11 mouse cellular contexts compared by ENCODE assay signal in genomic region chr12:28784864-28785263, GRCm38 (mm10). TPM values are rescaled to one million over a fixed set of nuclear protein-coding genes. Genes with fewer than 3 reads are reported as not detected.
DNase-seq lines count a peak whose midpoint lies in the region; ATAC-seq and TF ChIP-seq lines count a peak whose summit lies in the region.
"Had no signal": no experiment of that assay in that cellular context is flagged by ENCODE, and none has a peak within 500 bp of the region (broad histone marks: within the 10 kb centered on the region; RNA-seq: fewer than 3 reads in every experiment).

No protein-coding gene starts in this region.

- no peak for ATAC-seq in hindbrain, embryonic 16.5 days
- ATAC-seq in neural tube, embryonic 11.5 days (ENCODE audit: insufficient read depth, low FRiP score, low TSS enrichment) = no peak; the same call in 1 of the 2 replicates
- ATAC-seq in limb, embryonic 11.5 days (ENCODE audit: insufficient number of reproducible peaks, low FRiP score, low TSS enrichment, low read depth) = no peak
- no peak for ATAC-seq in intestine, embryonic 16.5 days

- TF ChIP-seq CTCF in cerebellum, adult 2 months (IDR thresholded peaks at IDR 0.05; ENCODE audit: borderline replicate concordance, insufficient read depth, low read depth, low read length) = no peak

- H3K27ac ChIP-seq in hindbrain, embryonic 10.5 days = peak overlapping the region; percentile 56; the same call in 1 of the 2 replicates
- no peak overlapping the region for H3K27ac ChIP-seq in hindbrain, embryonic 16.5 days (ENCODE audit: low read depth, low read length)
- no peak overlapping the region for H3K27ac ChIP-seq in neural tube, embryonic 11.5 days (ENCODE audit: low read depth, low read length)
- H3K27ac ChIP-seq in limb, embryonic 11.5 days (replicated peaks; ENCODE audit: low read depth, low read length) = no peak overlapping the region
- no peak overlapping the region for H3K27ac ChIP-seq in cerebellum, adult 2 months (ENCODE audit: insufficient read depth, low read length)
- H3K27ac ChIP-seq in intestine, embryonic 16.5 days (ENCODE audit: low read length) = no peak overlapping the region
- H3K27ac ChIP-seq: liver, embryonic 13.5 days had no signal

- peaks cover 60% of the 10 kb centered on the region for H3K4me1 ChIP-seq in hindbrain, embryonic 10.5 days (replicated peaks)
- peaks cover 10% of the 10 kb centered on the region for H3K4me1 ChIP-seq in hindbrain, embryonic 16.5 days (ENCODE audit: control insufficient read depth, insufficient read depth, low read depth, low read length)
- peaks cover 34% of the 10 kb centered on the region for H3K4me1 ChIP-seq in neural tube, embryonic 11.5 days (ENCODE audit: control insufficient read depth, insufficient read depth, low read length)
- H3K4me1 ChIP-seq in limb, embryonic 11.5 days (ENCODE audit: control insufficient read depth, insufficient read depth, low read length) = peaks cover 27% of the 10 kb centered on the region
- H3K4me1 ChIP-seq in cerebellum, adult 2 months (ENCODE audit: control insufficient read depth, insufficient read depth, low read length) = peaks cover 14% of the 10 kb centered on the region
- no peaks in the 10 kb centered on the region for H3K4me1 ChIP-seq in intestine, embryonic 16.5 days (ENCODE audit: control insufficient read depth, insufficient read depth, low read length)
- H3K4me1 ChIP-seq: liver, embryonic 13.5 days had no signal

- no peaks in the 10 kb centered on the region for H3K9me3 ChIP-seq in hindbrain, embryonic 10.5 days
- no peaks in the 10 kb centered on the region for H3K9me3 ChIP-seq in hindbrain, embryonic 16.5 days (ENCODE audit: control insufficient read depth, low read length)
- H3K9me3 ChIP-seq in neural tube, embryonic 11.5 days (ENCODE audit: control insufficient read depth, low read length) = no peaks in the 10 kb centered on the region
- no peaks in the 10 kb centered on the region for H3K9me3 ChIP-seq in limb, embryonic 11.5 days (ENCODE audit: control insufficient read depth, low read length)
- H3K9me3 ChIP-seq in intestine, embryonic 16.5 days (ENCODE audit: control insufficient read depth, low read length) = no peaks in the 10 kb centered on the region
- H3K9me3 ChIP-seq: G1E; liver, embryonic 13.5 days had no signal

- H3K4me3 ChIP-seq in hindbrain, embryonic 10.5 days = no peak overlapping the region
- H3K4me3 ChIP-seq in hindbrain, embryonic 16.5 days (ENCODE audit: low read length) = no peak overlapping the region
- H3K4me3 ChIP-seq in neural tube, embryonic 11.5 days (ENCODE audit: low read depth, low read length) = no peak overlapping the region
- no peak overlapping the region for H3K4me3 ChIP-seq in limb, embryonic 11.5 days (ENCODE audit: low read depth, low read length)
- H3K4me3 ChIP-seq in cerebellum, adult 2 months (replicated peaks; ENCODE audit: insufficient read depth, low read depth, low read length) = no peak overlapping the region
- H3K4me3 ChIP-seq in intestine, embryonic 16.5 days (ENCODE audit: low read length) = no peak overlapping the region
- H3K4me3 ChIP-seq: liver, embryonic 13.5 days had no signal

- no peaks in the 10 kb centered on the region for H3K36me3 ChIP-seq in hindbrain, embryonic 10.5 days
- H3K36me3 ChIP-seq in hindbrain, embryonic 16.5 days (ENCODE audit: control insufficient read depth, insufficient read depth, low read length) = no peaks in the 10 kb centered on the region
- H3K36me3 ChIP-seq in neural tube, embryonic 11.5 days (ENCODE audit: control insufficient read depth, insufficient read depth, low read length) = no peaks in the 10 kb centered on the region
- H3K36me3 ChIP-seq in limb, embryonic 11.5 days (ENCODE audit: control insufficient read depth, insufficient read depth, low read length) = no peaks in the 10 kb centered on the region
- no peaks in the 10 kb centered on the region for H3K36me3 ChIP-seq in intestine, embryonic 16.5 days (ENCODE audit: control insufficient read depth, insufficient read depth, low read length)
- H3K36me3 ChIP-seq: liver, embryonic 13.5 days had no signal

- TF ChIP-seq POLR2A in cerebellum, adult 2 months (IDR thresholded peaks at IDR 0.05; ENCODE audit: borderline replicate concordance, insufficient read depth, low read length) = no peak

- no peak overlapping the region for H3K9ac ChIP-seq in hindbrain, embryonic 16.5 days (ENCODE audit: low read depth, low read length)
- H3K9ac ChIP-seq in neural tube, embryonic 11.5 days (ENCODE audit: low read length) = no peak overlapping the region
- H3K9ac ChIP-seq in limb, embryonic 11.5 days (ENCODE audit: low read length) = no peak overlapping the region
- no peak overlapping the region for H3K9ac ChIP-seq in intestine, embryonic 16.5 days (ENCODE audit: low read depth, low read length)
- H3K9ac ChIP-seq: forebrain, postnatal 0 days; liver, embryonic 13.5 days had no signal

- no peaks in the 10 kb centered on the region for H3K27me3 ChIP-seq in hindbrain, embryonic 10.5 days (ENCODE audit: insufficient read depth, poor library complexity, severe bottlenecking)
- no peaks in the 10 kb centered on the region for H3K27me3 ChIP-seq in hindbrain, embryonic 16.5 days (replicated peaks; ENCODE audit: control insufficient read depth, insufficient read depth, low read length)
- H3K27me3 ChIP-seq in neural tube, embryonic 11.5 days (ENCODE audit: control insufficient read depth, insufficient read depth, low read length) = no peaks in the 10 kb centered on the region
- no peaks in the 10 kb centered on the region for H3K27me3 ChIP-seq in limb, embryonic 11.5 days (ENCODE audit: control insufficient read depth, insufficient read depth, low read length)
- no peaks in the 10 kb centered on the region for H3K27me3 ChIP-seq in cerebellum, adult 2 months (ENCODE audit: control insufficient read depth, insufficient read depth, low read length)
- no peaks in the 10 kb centered on the region for H3K27me3 ChIP-seq in intestine, embryonic 16.5 days (replicated peaks; ENCODE audit: control insufficient read depth, insufficient read depth, low read length)
- H3K27me3 ChIP-seq: liver, embryonic 13.5 days had no signal

- 39% methylated on average over 8 of the region's 8 CpGs for WGBS in hindbrain, embryonic 10.5 days
- 26% methylated on average over 8 of the region's 8 CpGs for WGBS in hindbrain, embryonic 16.5 days
- WGBS in neural tube, embryonic 11.5 days = 21% methylated on average over 8 of the region's 8 CpGs
- 28% methylated on average over 8 of the region's 8 CpGs for WGBS in limb, embryonic 11.5 days
- 68% methylated on average over 8 of the region's 8 CpGs for WGBS in cerebellum, adult 2 months
- 42% methylated on average over 8 of the region's 8 CpGs for WGBS in intestine, embryonic 16.5 days

- DNase-seq in hindbrain, embryonic 10.5 days (ENCODE audit: low spot score) = no peak
- DNase-seq in neural tube, embryonic 11.5 days (ENCODE audit: low spot score) = peak; percentile 32
- DNase-seq in neural tube, embryonic 10.5 days (ENCODE audit: extremely low spot score, low spot score) = no peak
- DNase-seq in limb, embryonic 11.5 days (ENCODE audit: low spot score) = peak; percentile 38
- no peak for DNase-seq in cerebellum, adult 2 months
- no peak for DNase-seq in cerebellum, adult 8-10 months
- DNase-seq: forebrain, postnatal 0 days; liver, embryonic 13.5 days had no signal

- H3K4me2 ChIP-seq in hindbrain, embryonic 16.5 days (ENCODE audit: low read length) = no peak overlapping the region
- no peak overlapping the region for H3K4me2 ChIP-seq in neural tube, embryonic 11.5 days (ENCODE audit: low read depth)
- no peak overlapping the region for H3K4me2 ChIP-seq in limb, embryonic 11.5 days (ENCODE audit: low read depth, severe bottlenecking)
- no peak overlapping the region for H3K4me2 ChIP-seq in intestine, embryonic 16.5 days (ENCODE audit: low read depth, low read length)
- H3K4me2 ChIP-seq: liver, embryonic 13.5 days had no signal

RNA-seq across cellular contexts. Expression of gene Eipr1, which starts 33.3 kb away (rescaled TPM):
- 44.2 and 55.2 TPM in 2 replicates for polyA plus RNA-seq in hindbrain, embryonic 10.5 days (2016; fragmentation: Nextera tagmentation; extraction: Ambion mirVana)
- polyA plus RNA-seq in hindbrain, embryonic 16.5 days (2015; fragmentation: Nextera tagmentation; extraction: Ambion mirVana) = 68.3 and 71.7 TPM in 2 replicates
- 55.1 and 56.4 TPM in 2 replicates for polyA plus RNA-seq in neural tube, embryonic 11.5 days (2014; fragmentation: Nextera tagmentation; extraction: Ambion mirVana)
- polyA plus RNA-seq in limb, embryonic 11.5 days (2014; fragmentation: Nextera tagmentation; extraction: Ambion mirVana) = 30.9 and 37.7 TPM in 2 replicates
- polyA plus RNA-seq in cerebellum, adult 2 months (2012; rRNA removed) = 40.6 and 42.2 TPM in 2 replicates
- 29.0 and 32.0 TPM in 2 replicates for polyA plus RNA-seq in intestine, embryonic 16.5 days (2015; fragmentation: Nextera tagmentation; extraction: Ambion mirVana)

RNA-seq across cellular contexts. Expression of gene Trappc12, which starts 34.6 kb away (rescaled TPM):
- polyA plus RNA-seq in hindbrain, embryonic 10.5 days (2016; fragmentation: Nextera tagmentation; extraction: Ambion mirVana) = 35.3 and 38.1 TPM in 2 replicates
- polyA plus RNA-seq in hindbrain, embryonic 16.5 days (2015; fragmentation: Nextera tagmentation; extraction: Ambion mirVana) = 41.4 and 43.1 TPM in 2 replicates
- 36.7 and 38.7 TPM in 2 replicates for polyA plus RNA-seq in neural tube, embryonic 11.5 days (2014; fragmentation: Nextera tagmentation; extraction: Ambion mirVana)
- 37.6 and 42.5 TPM in 2 replicates for polyA plus RNA-seq in limb, embryonic 11.5 days (2014; fragmentation: Nextera tagmentation; extraction: Ambion mirVana)
- 49.4 and 50.8 TPM in 2 replicates for polyA plus RNA-seq in cerebellum, adult 2 months (2012; rRNA removed)
- 34.3 and 35.9 TPM in 2 replicates for polyA plus RNA-seq in intestine, embryonic 16.5 days (2015; fragmentation: Nextera tagmentation; extraction: Ambion mirVana)

Comparison
In these comparisons a context has a peak if more than half of its experiments do, and no peak if none do; other contexts are left out.
1. DNase-seq: peak in neural tube, embryonic 11.5 days (single experiment) and limb, embryonic 11.5 days (single experiment); none in hindbrain, embryonic 10.5 days (single experiment), neural tube, embryonic 10.5 days (single experiment), cerebellum, adult 2 months (0 of 2) and cerebellum, adult 8-10 months (single experiment).